Mouse (Mus musculus) megakaryocyte, embryonic 14.5 days (primary cell): ENCODE data around the gene Fbxw18. TPM values are rescaled to one million over a fixed set of nuclear protein-coding genes. Genes with fewer than 3 reads are reported as not detected.
"Not testable (repeated sequence)": the region's sequence is repeated elsewhere in the genome, so short reads cannot be mapped to it uniquely, and the experiment has no call there.

Source experiments
- H3K27me3 ChIP-seq: replicated peaks from 2 replicates; pipeline ENCODE3; 2012; ENCODE audit warnings: inconsistent platforms
- H3K36me3 ChIP-seq: replicated peaks from 2 replicates; pipeline ENCODE3; 2012; ENCODE audit warnings: low read length, inconsistent platforms, mixed read lengths
- H3K4me1 ChIP-seq: 2 replicates; pipeline ENCODE4 v1.6.1; 2012; ENCODE audit warnings: inconsistent platforms
- H3K4me3 ChIP-seq: replicated peaks from 2 replicates; pipeline ENCODE3; 2012; ENCODE audit warnings: moderate library complexity, mild to moderate bottlenecking, inconsistent platforms
- H3K9me3 ChIP-seq: 2 replicates; pipeline ENCODE4 v1.6.1; 2012; ENCODE audit warnings: inconsistent platforms
- FLI1 ChIP-seq: IDR thresholded peaks from 2 replicates; pipeline ENCODE4 v1.6.1; 2012; ENCODE audit warnings: low read length, inconsistent platforms, mixed read lengths
- GATA1 ChIP-seq: IDR thresholded peaks from 3 replicates; pipeline ENCODE4 v1.6.1; 2012; ENCODE audit warnings: mixed read lengths, low read length, inconsistent platforms, borderline replicate concordance
- polyA plus RNA-seq: library from polyadenylated mRNA; stranded (reverse); fragments of >175 nt; gene quantifications from 2 replicates; pipeline ENCODE4 v1.2.3, GENCODE M21; 2012; ENCODE audit warnings: low replicate concordance; ENCODE audit not compliant: insufficient read depth

Fbxw18 gene
- not detected in 2 replicates for polyA plus RNA-seq

DNA sequence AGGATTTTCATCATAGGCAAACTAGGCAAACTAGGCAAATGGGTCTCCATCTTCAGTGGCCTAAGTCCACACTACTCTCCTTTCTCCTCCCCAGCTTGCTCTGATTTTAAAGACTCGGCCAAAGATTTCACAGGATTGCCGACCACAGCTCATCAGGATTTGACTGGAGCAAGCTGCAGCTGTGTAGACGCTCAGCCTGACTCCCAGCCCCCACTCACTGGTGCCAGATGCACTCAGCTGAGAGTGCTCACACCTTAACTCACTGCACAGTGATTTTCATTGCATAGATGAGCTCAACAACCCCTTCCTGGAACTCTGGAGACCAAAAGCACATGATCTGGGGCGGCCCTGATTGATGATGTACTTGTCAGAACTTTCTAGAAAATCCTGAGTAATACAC lies at the start of gene Fbxw18:
Gene Fbxw18 (minus strand): TSS at position 101 of the 400 bp plus-strand sequence.
- H3K4me1 ChIP-seq, H3K9me3 ChIP-seq, H3K4me3 ChIP-seq, H3K36me3 ChIP-seq, H3K27me3 ChIP-seq: not testable (repeated sequence)

DNA sequence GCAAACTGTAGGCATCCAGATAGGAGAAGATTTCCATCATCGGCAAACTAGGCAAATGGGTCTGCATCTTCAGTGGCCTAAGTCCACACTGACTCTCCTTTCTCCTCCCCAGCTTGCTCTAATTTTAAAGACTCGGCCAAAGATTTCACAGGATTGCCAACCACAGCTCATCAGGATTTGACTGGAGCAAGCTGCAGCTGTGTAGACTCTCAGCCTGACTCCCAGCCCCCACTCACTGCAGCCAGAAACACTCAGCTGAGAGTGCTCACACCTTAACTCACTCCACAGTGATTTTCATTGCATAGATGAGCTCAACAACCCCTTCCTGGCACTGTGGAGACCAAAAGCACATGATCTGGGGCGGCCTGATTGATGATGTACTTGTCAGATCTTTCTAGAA lies 43.5 kb upstream of the Fbxw18 start, which contains the start of gene Fbxw26:
Gene Fbxw26 (minus strand): TSS at position 101 of the 400 bp plus-strand sequence.
- not testable (repeated sequence) for H3K4me1 ChIP-seq, H3K9me3 ChIP-seq, H3K4me3 ChIP-seq, H3K36me3 ChIP-seq, H3K27me3 ChIP-seq

- H3K27me3 ChIP-seq = no peaks in the 10 kb centered on the region
- no peaks in the 10 kb centered on the region for H3K9me3 ChIP-seq
- no peak overlapping the region for H3K4me3 ChIP-seq
- no peaks in the 10 kb centered on the region for H3K36me3 ChIP-seq
- no peak for TF ChIP-seq FLI1
- TF ChIP-seq GATA1 = no peak
- no peaks in the 10 kb centered on the region for H3K4me1 ChIP-seq
These were observed 17.2 kb downstream of the Fbxw18 start for GRCm38 (mm10) chr9:109685299-109685698.

- not testable (repeated sequence) for H3K36me3 ChIP-seq, H3K4me1 ChIP-seq, H3K4me3 ChIP-seq, H3K27me3 ChIP-seq, H3K9me3 ChIP-seq
These were observed 37.9 kb downstream of the Fbxw18 start, which contains the start of gene Fbxw25 for GRCm38 (mm10) chr9:109664552-109664951. Gene Fbxw25 (minus strand): TSS chr9:109664652.

Other genes with a start within 250 kb of the Fbxw18 start
- gene Fbxw19, start 206.8 kb downstream of the Fbxw18 start, polyA plus RNA-seq = not detected in 2 replicates
- gene Fbxw15, start 134.4 kb downstream of the Fbxw18 start, polyA plus RNA-seq = not detected in 2 replicates
- not detected in 2 replicates for gene Fbxw24, start 76.6 kb downstream of the Fbxw18 start, polyA plus RNA-seq
- not detected in 2 replicates for gene Fbxw25, start 38.0 kb downstream of the Fbxw18 start, polyA plus RNA-seq
- gene Fbxw26, start 43.4 kb upstream of the Fbxw18 start, polyA plus RNA-seq = not detected in 2 replicates
- not detected in 2 replicates for gene Fbxw27, start 88.0 kb upstream of the Fbxw18 start, polyA plus RNA-seq
- gene Spink8, start 109.6 kb upstream of the Fbxw18 start, polyA plus RNA-seq = not detected in 2 replicates
- 6.4 and 9.2 TPM in 2 replicates for gene Nme6, start 130.0 kb upstream of the Fbxw18 start, polyA plus RNA-seq
- 9.6 TPM in 1 of 2 replicates, not detected in the other for gene Camp, start 146.9 kb upstream of the Fbxw18 start, polyA plus RNA-seq
- 13.7 and 15.0 TPM in 2 replicates for gene Cdc25a, start 172.9 kb upstream of the Fbxw18 start, polyA plus RNA-seq
- 13.9 and 22.7 TPM in 2 replicates for gene Map4, start 228.8 kb upstream of the Fbxw18 start, polyA plus RNA-seq